Mouse (Mus musculus): ENCODE results near the gene Synpo2. TPM values are rescaled to one million over a fixed set of nuclear protein-coding genes. Genes with fewer than 3 reads are reported as not detected.

Synpo2 gene
- total RNA-seq, 2 experiments from 2014 or later = 284 TPM

- no peak for DNase-seq (ENCODE audit: low spot score)
Observed at GRCm38 (mm10) chr3:123042308-123042707, 193.6 kb downstream of the Synpo2 start.

GRCm38 (mm10) chr3:123034752-123035151 lies 201.2 kb downstream of the Synpo2 start, which contains the start of gene Myoz2:
Gene Myoz2, minus strand, starts transcription at chr3:123035015.
- DNase-seq (ENCODE audit: low spot score) = peak; percentile 10

GRCm38 (mm10) chr3:123033804-123034203 lies 202.1 kb downstream of the Synpo2 start:
- no peak for DNase-seq (ENCODE audit: low spot score)

Other genes starting within 250 kb of the Synpo2 start
- 100 to 1,000 TPM; 352 to 392 TPM for gene Myoz2, start 201.1 kb downstream of the Synpo2 start, total RNA-seq (2021)
- gene Sec24d, start 31.3 kb upstream of the Synpo2 start, total RNA-seq (2021) = 1 to 10 TPM; 4.9 to 9.4 TPM
- gene Mettl14, start 150.0 kb upstream of the Synpo2 start, total RNA-seq (2021) = 1 to 10 TPM; 8.8 to 9.7 TPM
- gene Prss12, start 210.8 kb upstream of the Synpo2 start, total RNA-seq (2021) = under 1 TPM; 0.57 to 0.64 TPM

Measured in gastrocnemius, adult 18-20 months (tissue).